Mouse (Mus musculus) MEL (cell line): ENCODE results near the gene Dnah7c. TPM values are rescaled to one million over a fixed set of nuclear protein-coding genes. Genes with fewer than 3 reads are reported as not detected.
A peak's percentile ranks its signal among the peaks of the same experiment; 100 is the strongest.
"Not testable (repeated sequence)": the region's sequence is repeated elsewhere in the genome, so short reads cannot be mapped to it uniquely, and the experiment has no call there.

Experiments
- DNase-seq: peaks from one replicate; pipeline ENCODE4 v3.0.0; 2011; ENCODE audit warnings: low read depth, low spot score
- H3K27ac ChIP-seq: 2 replicates; pipeline ENCODE4 v1.5.1; 2012; ENCODE audit warnings: low read depth, mild to moderate bottlenecking, control low read depth, low read length, moderate library complexity; ENCODE audit not compliant: control insufficient read depth
- H3K27me3 ChIP-seq, 2 experiments: fragments of 150-350 bp in 1 of 2; sonication (generic) in 1 of 2; 2 replicates each; pipeline ENCODE4 v1.6.1; 2012; ENCODE audit warnings: low read length in 2 of 2, mild to moderate bottlenecking in 2 of 2, improper control_type of control experiment in 1 of 2, moderate library complexity in 1 of 2; ENCODE audit not compliant: insufficient read depth in 2 of 2, control insufficient read depth in 1 of 2
- H3K36me3 ChIP-seq, 2 experiments: 2 replicates each; pipeline ENCODE4 v1.6.1; 2012 to 2014; ENCODE audit warnings: low read length in 2 of 2, improper control_type of control experiment in 1 of 2, inconsistent platforms in 1 of 2, mild to moderate bottlenecking in 1 of 2; ENCODE audit not compliant: insufficient read depth in 2 of 2, control insufficient read depth in 1 of 2
- H3K4me1 ChIP-seq, 2 experiments: fragments of 150-350 bp in 1 of 2; sonication (generic) in 1 of 2; 2 replicates each; pipeline ENCODE4 v1.6.1; 2012; ENCODE audit warnings: low read length in 2 of 2, improper control_type of control experiment in 1 of 2, mild to moderate bottlenecking in 1 of 2; ENCODE audit not compliant: insufficient read depth in 2 of 2, control insufficient read depth in 1 of 2
- H3K4me3 ChIP-seq, 2 experiments: fragments of 150-350 bp in 1 of 2; sonication (generic) in 1 of 2; 2 replicates each; pipeline ENCODE4 v1.5.1; 2012; ENCODE audit warnings: low read depth in 2 of 2, low read length in 2 of 2, mild to moderate bottlenecking in 2 of 2, moderate library complexity in 2 of 2, control low read depth in 1 of 2, improper control_type of control experiment in 1 of 2; ENCODE audit not compliant: control insufficient read depth in 1 of 2, insufficient read depth in 1 of 2
- H3K79me2 ChIP-seq: 2 replicates; pipeline ENCODE4 v1.6.1; 2012; ENCODE audit warnings: mild to moderate bottlenecking, low read length, moderate library complexity; ENCODE audit not compliant: control insufficient read depth, poor library complexity, insufficient read depth
- H3K9ac ChIP-seq: 2 replicates; pipeline ENCODE4 v1.6.1; 2012; ENCODE audit warnings: low read depth, mild to moderate bottlenecking, control low read depth, low read length, moderate library complexity; ENCODE audit not compliant: control insufficient read depth, poor library complexity, severe bottlenecking
- H3K9me3 ChIP-seq: fragments of 150-350 bp; sonication (generic); replicated peaks from 2 replicates; pipeline ENCODE4 v1.6.1; 2012; ENCODE audit warnings: mild to moderate bottlenecking, low read length, improper control_type of control experiment, moderate library complexity; ENCODE audit not compliant: insufficient read depth
- EP300 ChIP-seq, 2 experiments: IDR thresholded peaks; 2 replicates each; pipeline ENCODE4 v1.6.1; 2011; ENCODE audit warnings: improper control_type of control experiment in 2 of 2, low read length in 2 of 2, low read depth in 1 of 2, mild to moderate bottlenecking in 1 of 2
- GATA1 ChIP-seq: IDR thresholded peaks from 2 replicates; pipeline ENCODE4 v1.6.1; 2011; ENCODE audit warnings: low read depth, low read length, improper control_type of control experiment
- POLR2AphosphoS2 ChIP-seq: IDR thresholded peaks from 2 replicates; pipeline ENCODE4 v1.6.1; 2011; ENCODE audit warnings: low read length, improper control_type of control experiment
- SIN3A ChIP-seq: IDR thresholded peaks from 2 replicates; pipeline ENCODE4 v1.6.1; 2012; ENCODE audit warnings: low read length, improper control_type of control experiment, inconsistent platforms
- SMC3 ChIP-seq: IDR thresholded peaks from 2 replicates; pipeline ENCODE4 v1.6.1; 2011; ENCODE audit warnings: low read depth, low read length, improper control_type of control experiment
- TAL1 ChIP-seq: IDR thresholded peaks from 2 replicates; pipeline ENCODE4 v1.6.1; 2012; ENCODE audit warnings: mild to moderate bottlenecking, inconsistent platforms, low read length, moderate library complexity, mixed read lengths
- TBP ChIP-seq: IDR thresholded peaks from 2 replicates; pipeline ENCODE4 v1.8.0; 2011; ENCODE audit warnings: low read depth, low read length, improper control_type of control experiment
- TCF12 ChIP-seq: IDR thresholded peaks from 2 replicates; pipeline ENCODE4 v1.6.1; 2014; ENCODE audit warnings: low read depth, mild to moderate bottlenecking, inconsistent platforms, low read length, improper control_type of control experiment, moderate library complexity
- USF1 ChIP-seq: IDR thresholded peaks from 2 replicates; pipeline ENCODE4 v1.6.1; 2014; ENCODE audit warnings: low read depth, mild to moderate bottlenecking, inconsistent platforms, low read length, improper control_type of control experiment, moderate library complexity
- ZC3H11A ChIP-seq: IDR thresholded peaks from 2 replicates; pipeline ENCODE4 v1.6.1; 2012; ENCODE audit warnings: low read depth, mild to moderate bottlenecking, inconsistent platforms, low read length, improper control_type of control experiment
- ZKSCAN1 ChIP-seq: IDR thresholded peaks from 2 replicates; pipeline ENCODE4 v1.6.1; 2012; ENCODE audit warnings: low read depth, mild to moderate bottlenecking, inconsistent platforms, low read length, improper control_type of control experiment, moderate library complexity
- polyA plus RNA-seq, 2 experiments: library from polyadenylated mRNA; stranded (reverse) in 1 of 2; unstranded in 1 of 2; fragments of >175 nt in 1 of 2; fragments of >200 nt in 1 of 2; gene quantifications; 2 replicates each; pipeline versions ENCODE4 v1.2.1 to v1.2.4; 2012; ENCODE audit warnings: low replicate concordance in 2 of 2, low read depth in 1 of 2; ENCODE audit not compliant: insufficient read length in 2 of 2, insufficient read depth in 1 of 2, missing spikeins in 1 of 2
- total RNA-seq: library from RNA; depleted of rRNA; stranded (reverse); fragments of 300-350 nt; gene quantifications from 2 replicates; pipeline ENCODE4 v1.2.3, GENCODE M21; 2012

Dnah7c gene
- total and polyA plus RNA-seq, 3 experiments: 0.01 TPM; not detected in 2

GRCm38 (mm10) chr1:46725266-46725665 lies 299.9 kb downstream of the Dnah7c start:
- Histone ChIP-seq H3K27ac (no peak overlapping the region), H3K79me2 (no peaks in the 10 kb centered on the region), H3K27me3 (no peaks in the 10 kb centered on the region), H3K4me1 (no peaks in the 10 kb centered on the region), H3K9me3 (no peaks in the 10 kb centered on the region), H3K9ac (no peak overlapping the region), H3K36me3 (no peaks in the 10 kb centered on the region), H3K4me3 (peak overlapping the region in 1 of 2 experiments; percentile 19; a peak in 1 of 4 replicates)
- TF ChIP-seq GATA1: no peak
- no peak for TF ChIP-seq TAL1
- TF ChIP-seq USF1: no peak
- no peak for TF ChIP-seq SMC3
- TF ChIP-seq TCF12: no peak
- no peak for TF ChIP-seq ZKSCAN1
- no peak for TF ChIP-seq ZC3H11A
- no peak for TF ChIP-seq POLR2AphosphoS2
- no peak for TF ChIP-seq SIN3A
- no peak for TF ChIP-seq EP300 (IDR thresholded peaks at IDR 0.05; ENCODE audit: low read depth in 1 of 2, low read length in 2 of 2)
- no peak for TF ChIP-seq TBP
- DNase-seq: no peak

- H3K27me3 ChIP-seq: not testable (repeated sequence)
These were observed 300.3 kb downstream of the Dnah7c start for GRCm38 (mm10) chr1:46725719-46726118.

GRCm38 (mm10) chr1:46729731-46730130 lies 304.3 kb downstream of the Dnah7c start:
- not testable (repeated sequence) for H3K9ac ChIP-seq, H3K4me1 ChIP-seq, H3K36me3 ChIP-seq, DNase-seq, H3K27ac ChIP-seq, H3K79me2 ChIP-seq, H3K27me3 ChIP-seq, H3K4me3 ChIP-seq, H3K9me3 ChIP-seq

More at GRCm38 (mm10) chr1:46725719-46726118, 300.3 kb downstream of the Dnah7c start:
- not testable (repeated sequence) for H3K36me3 ChIP-seq, H3K79me2 ChIP-seq, DNase-seq, H3K27ac ChIP-seq, H3K9me3 ChIP-seq, H3K9ac ChIP-seq, H3K4me1 ChIP-seq
- H3K4me3 ChIP-seq: peak overlapping the region in 1 of 2 experiments; percentile 19; a peak in 1 of 4 replicates

GRCm38 (mm10) chr1:46733405-46734106 lies 308.2 kb downstream of the Dnah7c start:
- not testable (repeated sequence) for H3K9me3 ChIP-seq, H3K79me2 ChIP-seq, DNase-seq, H3K36me3 ChIP-seq, H3K27ac ChIP-seq, H3K4me1 ChIP-seq, H3K9ac ChIP-seq, H3K4me3 ChIP-seq, H3K27me3 ChIP-seq

GRCm38 (mm10) chr1:46734455-46734854 lies 309.1 kb downstream of the Dnah7c start:
- H3K79me2 ChIP-seq, H3K36me3 ChIP-seq, DNase-seq, H3K9me3 ChIP-seq, H3K4me3 ChIP-seq, H3K27ac ChIP-seq, H3K4me1 ChIP-seq, H3K27me3 ChIP-seq, H3K9ac ChIP-seq: not testable (repeated sequence)

- DNase-seq, H3K9ac ChIP-seq, H3K27me3 ChIP-seq, H3K9me3 ChIP-seq, H3K4me3 ChIP-seq, H3K4me1 ChIP-seq, H3K27ac ChIP-seq, H3K79me2 ChIP-seq, H3K36me3 ChIP-seq: not testable (repeated sequence)
These were observed 339.2 kb downstream of the Dnah7c start for GRCm38 (mm10) chr1:46764600-46764999.
